ENCODE assay signal across 18 mouse cellular contexts in the genomic region with DNA sequence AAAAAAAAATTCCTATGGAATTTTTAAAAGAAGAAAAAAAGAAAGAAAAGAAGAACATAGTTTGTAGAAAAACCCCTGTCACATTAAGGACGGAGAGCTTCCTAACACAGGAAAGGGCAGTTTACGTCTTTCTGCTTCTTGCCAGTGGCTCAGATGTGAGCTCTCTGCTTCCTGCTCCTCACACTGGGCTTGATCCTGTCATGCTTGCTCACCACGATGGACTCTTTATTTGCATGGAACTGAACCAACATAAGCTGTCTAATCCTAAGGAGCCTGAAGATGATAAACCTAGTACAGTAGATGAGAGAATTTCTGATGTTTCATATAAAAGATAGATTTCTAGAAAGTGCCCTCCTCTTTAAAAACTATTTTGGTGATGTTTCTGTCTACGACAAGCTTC.
A peak's percentile ranks its signal among the peaks of the same experiment; 100 is the strongest.
DNase-seq lines count a peak whose midpoint lies in the region; ATAC-seq lines count a peak whose summit lies in the region.
"Had no signal": no experiment of that assay in that cellular context is flagged by ENCODE, and none has a peak within 500 bp of the region (broad histone marks: within the 10 kb centered on the region; RNA-seq: fewer than 3 reads in every experiment).

No protein-coding gene starts in this region.

- H3K27ac ChIP-seq in limb, embryonic 10.5 days: no peak overlapping the region
- H3K27ac ChIP-seq in midbrain, embryonic 10.5 days (replicated peaks): no peak overlapping the region
- H3K27ac ChIP-seq: forebrain, embryonic 10.5 days; forebrain, embryonic 13.5 days; hindbrain, embryonic 12.5 days; hindbrain, embryonic 15.5 days had no signal

- DNase-seq in A20 (ENCODE audit: low read depth, low spot score): peak; percentile 16
- DNase-seq in induced T-regulatory cell, adult 2 months (ENCODE audit: low read depth): peak; percentile 49
- no peak for DNase-seq in limb, embryonic 10.5 days (ENCODE audit: low spot score)
- no peak for DNase-seq in midbrain, embryonic 10.5 days (ENCODE audit: low spot score)
- DNase-seq: adrenal gland, postnatal 10 days; adrenal gland, postnatal 36 days; cerebellum, adult 18-20 months; cerebellum, adult 9-10 months; cerebellum, postnatal 14 days; gastrocnemius, postnatal 14 days had no signal

- no peak for ATAC-seq in megakaryocyte, adult 5-6 weeks (ENCODE audit: poor library complexity, severe bottlenecking)
- ATAC-seq: forebrain, embryonic 13.5 days; forebrain, embryonic 16.5 days; Patski had no signal

- H3K27me3 ChIP-seq in megakaryocyte, embryonic 14.5 days (replicated peaks): no peaks in the 10 kb centered on the region
- no peaks in the 10 kb centered on the region for H3K27me3 ChIP-seq in limb, embryonic 10.5 days (ENCODE audit: low read depth, poor library complexity, severe bottlenecking)
- H3K27me3 ChIP-seq in midbrain, embryonic 10.5 days (ENCODE audit: low read depth, poor library complexity, severe bottlenecking): no peaks in the 10 kb centered on the region; the same call in 1 of the 2 replicates
- H3K27me3 ChIP-seq: forebrain, embryonic 13.5 days; hindbrain, embryonic 12.5 days; hindbrain, embryonic 15.5 days; Patski had no signal

- H3K36me3 ChIP-seq in megakaryocyte, embryonic 14.5 days (replicated peaks; ENCODE audit: low read length): no peaks in the 10 kb centered on the region
- no peaks in the 10 kb centered on the region for H3K36me3 ChIP-seq in limb, embryonic 10.5 days
- H3K36me3 ChIP-seq in midbrain, embryonic 10.5 days: no peaks in the 10 kb centered on the region
- H3K36me3 ChIP-seq: forebrain, embryonic 10.5 days; hindbrain, embryonic 12.5 days; hindbrain, embryonic 15.5 days had no signal

- WGBS in limb, embryonic 10.5 days: 74% methylated on average over 4 of the region's 4 CpGs
- WGBS in midbrain, embryonic 10.5 days: 85% methylated on average over 4 of the region's 4 CpGs

- H3K4me1 ChIP-seq in megakaryocyte, embryonic 14.5 days: peaks cover 58% of the 10 kb centered on the region
- peaks cover 37% of the 10 kb centered on the region for H3K4me1 ChIP-seq in limb, embryonic 10.5 days
- H3K4me1 ChIP-seq in midbrain, embryonic 10.5 days: peaks cover 8% of the 10 kb centered on the region

- H3K9me3 ChIP-seq in megakaryocyte, embryonic 14.5 days: no peaks in the 10 kb centered on the region
- no peaks in the 10 kb centered on the region for H3K9me3 ChIP-seq in limb, embryonic 10.5 days (replicated peaks)
- no peaks in the 10 kb centered on the region for H3K9me3 ChIP-seq in midbrain, embryonic 10.5 days (replicated peaks)
- H3K9me3 ChIP-seq: forebrain, embryonic 10.5 days; forebrain, embryonic 13.5 days; hindbrain, embryonic 12.5 days; hindbrain, embryonic 15.5 days had no signal

- H3K4me3 ChIP-seq in megakaryocyte, embryonic 14.5 days (replicated peaks): peak overlapping the region; percentile 54
- no peak overlapping the region for H3K4me3 ChIP-seq in limb, embryonic 10.5 days
- H3K4me3 ChIP-seq in midbrain, embryonic 10.5 days: no peak overlapping the region
- H3K4me3 ChIP-seq: forebrain, embryonic 10.5 days; forebrain, embryonic 13.5 days; hindbrain, embryonic 12.5 days; hindbrain, embryonic 15.5 days had no signal

Comparison
In these comparisons a context has a peak if more than half of its experiments do, and no peak if none do; other contexts are left out.
1. DNase-seq: peak in A20 (single experiment) and induced T-regulatory cell, adult 2 months (single experiment); none in limb, embryonic 10.5 days (single experiment) and midbrain, embryonic 10.5 days (single experiment).